Mouse (Mus musculus) cerebellum, adult 2 months (tissue): ENCODE results near the gene Arl15. TPM values are rescaled to one million over a fixed set of nuclear protein-coding genes. Genes with fewer than 3 reads are reported as not detected.

Source experiments
- DNase-seq, 2 experiments: peaks; one replicate each; pipeline ENCODE4 v3.0.0; 2021
- H3K27ac ChIP-seq: fragments of 200-500 bp; 2 replicates; pipeline ENCODE4 v1.5.1; 2012; ENCODE audit warnings: low read length, control low read depth, inconsistent platforms; ENCODE audit not compliant: insufficient read depth
- H3K27me3 ChIP-seq: fragments of 200-500 bp; 2 replicates; pipeline ENCODE4 v1.6.1; 2012; ENCODE audit warnings: inconsistent platforms, mild to moderate bottlenecking, low read length, moderate library complexity; ENCODE audit not compliant: control insufficient read depth, insufficient read depth
- H3K4me1 ChIP-seq: fragments of 200-500 bp; 2 replicates; pipeline ENCODE4 v1.6.1; 2011; ENCODE audit warnings: low read length; ENCODE audit not compliant: control insufficient read depth, insufficient read depth
- H3K4me3 ChIP-seq: fragments of 200-500 bp; replicated peaks from 2 replicates; pipeline ENCODE3; 2011; ENCODE audit warnings: mild to moderate bottlenecking, low read depth, low read length, control low read depth; ENCODE audit not compliant: insufficient read depth
- CTCF ChIP-seq: fragments of 200-500 bp; IDR thresholded peaks from 2 replicates; pipeline ENCODE4 v1.5.1; 2011; ENCODE audit warnings: low read depth, mild to moderate bottlenecking, control low read depth, low read length, moderate library complexity, borderline replicate concordance; ENCODE audit not compliant: insufficient read depth
- POLR2A ChIP-seq: fragments of 200-500 bp; IDR thresholded peaks from 2 replicates; pipeline ENCODE4 v1.6.1; 2011; ENCODE audit warnings: low read length, control low read depth, borderline replicate concordance; ENCODE audit not compliant: insufficient read depth
- WGBS: fragments of 180-500 bp; shearing (Covaris S2); methylation state at CpG from one replicate; pipeline ENCODE4 v1.1.7; 2018; 5-methylcytosine and 5-hydroxymethylcytosine counted together
- polyA plus RNA-seq: library from polyadenylated mRNA; depleted of rRNA; stranded (reverse); fragments of >200 nt; gene quantifications from 2 replicates; pipeline ENCODE4 v1.2.3, GENCODE M21; 2012

The Arl15 gene
- polyA plus RNA-seq, 1 experiment: 10.3 TPM

- WGBS: 91% methylated on average over 4 of the region's 4 CpGs
- TF ChIP-seq POLR2A: no peak
- TF ChIP-seq CTCF: no peak
- Histone ChIP-seq H3K27ac (no peak overlapping the region), H3K27me3 (no peaks in the 10 kb centered on the region), H3K4me3 (no peak overlapping the region), H3K4me1 (peaks cover 2% of the 10 kb centered on the region; the same call in 1 of the 2 replicates)
- no peak for DNase-seq
Observed at GRCm38 (mm10) chr13:114162753-114163152, 368.4 kb downstream of the Arl15 start.

DNA sequence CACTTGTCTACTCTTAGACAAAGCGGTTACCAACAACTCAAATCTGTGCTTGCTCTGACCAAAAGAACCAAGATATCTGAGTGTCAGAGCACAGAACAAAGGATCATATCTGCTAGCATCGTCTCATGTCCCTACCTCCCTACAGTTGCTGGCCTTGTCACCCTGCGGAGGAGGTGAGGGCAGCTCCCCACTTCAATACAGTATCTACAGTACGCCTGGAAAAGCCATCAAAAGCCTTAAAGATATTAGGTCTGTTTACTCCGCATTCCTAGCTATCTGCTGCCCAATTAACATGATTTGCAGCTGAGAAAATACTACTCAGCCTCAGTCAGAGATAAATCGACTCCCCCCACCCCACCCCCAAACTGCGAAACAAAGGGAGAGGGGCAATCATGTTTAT is 371.3 kb downstream of the Arl15 start:
- Histone ChIP-seq H3K27me3 (no peaks in the 10 kb centered on the region), H3K27ac (no peak overlapping the region), H3K4me1 (no peaks in the 10 kb centered on the region), H3K4me3 (no peak overlapping the region)
- WGBS: 80% methylated on average over 7 of the region's 7 CpGs
- no peak for DNase-seq
- TF ChIP-seq POLR2A (no peak), CTCF (no peak)

- no peak overlapping the region for H3K27ac ChIP-seq
- no peaks in the 10 kb centered on the region for H3K27me3 ChIP-seq
- no peaks in the 10 kb centered on the region for H3K4me1 ChIP-seq
- 52% methylated on average over 12 of the region's 12 CpGs for WGBS
- TF ChIP-seq CTCF (no peak), POLR2A (no peak)
- no peak for DNase-seq
- no peak overlapping the region for H3K4me3 ChIP-seq
Observed at GRCm38 (mm10) chr13:114166439-114167183, 372.3 kb downstream of the Arl15 start.

DNA sequence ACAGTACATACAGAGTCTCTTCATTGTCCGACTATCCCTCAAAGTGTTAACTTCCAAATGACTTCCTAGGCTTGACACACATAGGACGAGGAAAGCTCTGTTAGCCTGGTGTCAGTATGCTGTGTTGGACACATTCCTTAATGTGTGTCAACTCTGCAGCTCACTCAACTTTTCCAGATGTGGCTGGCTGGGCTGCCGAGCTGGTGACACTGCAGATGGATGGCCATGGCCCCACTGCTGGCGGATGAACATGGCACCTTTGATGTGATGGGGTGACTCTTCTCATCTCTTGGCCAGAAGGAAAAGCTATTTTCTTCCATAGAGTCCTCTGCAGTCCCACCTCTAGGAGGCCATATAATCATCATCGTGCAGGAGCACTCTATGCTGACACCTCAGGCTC is 375.8 kb downstream of the Arl15 start:
- 82% methylated on average over 5 of the region's 5 CpGs for WGBS
- DNase-seq: no peak

DNA sequence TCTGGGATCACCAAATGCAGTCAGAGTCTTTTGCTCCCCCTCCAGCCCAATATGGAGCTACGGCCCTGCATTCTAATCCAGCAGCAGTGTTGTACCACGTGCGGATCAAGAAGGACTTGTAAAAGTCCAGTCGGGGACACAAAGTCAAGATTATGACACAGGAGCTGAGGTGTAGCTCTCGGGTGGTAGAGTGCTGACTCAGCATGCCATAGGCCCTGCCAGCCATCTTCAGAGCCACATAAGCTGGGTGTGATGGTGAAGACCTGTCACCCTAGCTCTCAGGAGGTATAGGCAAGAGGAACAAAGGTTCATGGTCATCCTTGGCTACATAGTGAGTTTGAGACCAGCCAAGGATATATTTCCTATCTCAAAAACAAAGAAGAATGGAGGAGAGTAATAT is 377.2 kb downstream of the Arl15 start:
- DNase-seq: no peak
- TF ChIP-seq POLR2A: no peak
- no peak for TF ChIP-seq CTCF
- Histone ChIP-seq H3K4me1 (no peaks in the 10 kb centered on the region), H3K4me3 (no peak overlapping the region), H3K27me3 (no peaks in the 10 kb centered on the region), H3K27ac (no peak overlapping the region)
- 89% methylated on average over 5 of the region's 5 CpGs for WGBS

More for the DNA sequence above, 375.8 kb downstream of the Arl15 start:
- no peaks in the 10 kb centered on the region for H3K27me3 ChIP-seq
- TF ChIP-seq CTCF: no peak
- no peak for TF ChIP-seq POLR2A
- H3K27ac ChIP-seq: no peak overlapping the region
- no peak overlapping the region for H3K4me3 ChIP-seq
- no peaks in the 10 kb centered on the region for H3K4me1 ChIP-seq

GRCm38 (mm10) chr13:114188107-114188506 is 393.8 kb downstream of the Arl15 start:
- Histone ChIP-seq H3K27ac (no peak overlapping the region), H3K4me1 (no peaks in the 10 kb centered on the region), H3K27me3 (no peaks in the 10 kb centered on the region), H3K4me3 (no peak overlapping the region)
- no peak for TF ChIP-seq CTCF
- no peak for TF ChIP-seq POLR2A
- 93% methylated on average over 7 of the region's 7 CpGs for WGBS
- DNase-seq: no peak

- H3K4me1 ChIP-seq: no peaks in the 10 kb centered on the region
- no peak for DNase-seq
- 90% methylated on average over 7 of the region's 7 CpGs for WGBS
- H3K4me3 ChIP-seq: no peak overlapping the region
- no peak overlapping the region for H3K27ac ChIP-seq
- no peaks in the 10 kb centered on the region for H3K27me3 ChIP-seq
- no peak for TF ChIP-seq POLR2A
- TF ChIP-seq CTCF: no peak
Observed at GRCm38 (mm10) chr13:114188801-114189200, 394.5 kb downstream of the Arl15 start.

GRCm38 (mm10) chr13:114189441-114189840 is 395.1 kb downstream of the Arl15 start:
- 56% methylated on average over 6 of the region's 6 CpGs for WGBS
- H3K4me1 ChIP-seq: no peaks in the 10 kb centered on the region
- no peak for DNase-seq
- no peaks in the 10 kb centered on the region for H3K27me3 ChIP-seq
- H3K4me3 ChIP-seq: no peak overlapping the region
- TF ChIP-seq POLR2A (no peak), CTCF (no peak)
- no peak overlapping the region for H3K27ac ChIP-seq

GRCm38 (mm10) chr13:114190898-114191297 is 396.6 kb downstream of the Arl15 start:
- Histone ChIP-seq H3K4me1 (no peaks in the 10 kb centered on the region), H3K27ac (no peak overlapping the region), H3K27me3 (no peaks in the 10 kb centered on the region), H3K4me3 (no peak overlapping the region)
- TF ChIP-seq POLR2A (no peak), CTCF (no peak)
- WGBS: 75% methylated on average over 10 of the region's 10 CpGs
- DNase-seq: no peak
